Mouse (Mus musculus): Measurements from ENCODE around the gene Olfr1366. TPM values are rescaled to one million over a fixed set of nuclear protein-coding genes. Genes with fewer than 3 reads are reported as not detected.
A peak's percentile ranks its signal among the peaks of the same experiment; 100 is the strongest.
"Not testable (repeated sequence)": the region's sequence is repeated elsewhere in the genome, so short reads cannot be mapped to it uniquely, and the experiment has no call there.

Gene Olfr1366
- not detected for polyA plus RNA-seq (2017; shearing (Covaris generic))

GRCm38 (mm10) chr13:21542708-21543107 lies at the start of gene Olfr1366:
Gene Olfr1366 (minus strand): TSS chr13:21542808.
- ATAC-seq, result no peak

DNA sequence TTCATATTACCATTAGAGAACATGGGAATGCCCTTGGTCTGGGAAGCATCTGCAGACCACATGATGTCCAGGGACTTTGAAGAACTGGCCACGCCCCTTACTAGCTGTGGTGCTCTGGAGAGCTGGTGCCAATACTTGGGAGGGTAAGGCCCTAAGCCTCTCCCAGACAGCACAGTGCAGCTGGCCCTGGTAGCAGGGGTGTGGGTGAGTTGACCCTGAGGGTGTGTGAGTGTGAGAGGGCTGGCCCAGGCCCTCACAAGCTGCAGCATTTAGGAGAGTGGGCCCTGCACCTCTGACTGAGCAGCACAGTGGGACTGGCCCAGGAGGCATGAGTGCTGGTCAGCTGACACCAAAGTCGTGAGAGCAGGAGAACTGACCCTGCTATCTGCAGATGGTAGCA lies 49.0 kb upstream of the Olfr1366 start:
- no peak for ATAC-seq

- ATAC-seq, result no peak
These were observed 39.1 kb upstream of the Olfr1366 start, which contains the start of gene Olfr1364 for GRCm38 (mm10) chr13:21581659-21582058. Gene Olfr1364 (minus strand): TSS chr13:21581759.

- ATAC-seq, result no peak
These were observed 17.2 kb upstream of the Olfr1366 start, which contains the start of gene Olfr1535 for GRCm38 (mm10) chr13:21559793-21560192. Gene Olfr1535 (minus strand): TSS chr13:21559893.

- no peak for ATAC-seq
These were observed 8.0 kb upstream of the Olfr1366 start for GRCm38 (mm10) chr13:21550416-21551110.

DNA sequence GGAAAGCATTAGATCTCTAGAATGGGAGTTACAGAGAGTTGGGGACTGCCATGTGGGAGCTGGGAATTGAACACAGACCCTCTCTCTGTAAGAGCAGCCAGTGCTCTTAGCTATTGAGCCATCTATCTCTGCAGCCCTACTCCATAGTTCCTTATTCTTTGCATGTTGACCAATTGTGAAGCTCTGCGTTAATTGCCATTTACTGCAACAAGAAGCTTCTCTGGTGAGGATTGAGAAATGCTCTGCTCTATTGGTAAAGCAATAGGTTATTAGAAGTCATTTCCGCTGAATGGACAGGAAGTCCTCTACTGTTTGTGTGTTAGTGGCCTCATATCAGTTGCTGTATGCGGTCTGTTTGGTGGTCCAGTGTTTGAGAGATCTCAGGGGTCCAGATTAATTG lies 6.9 kb upstream of the Olfr1366 start:
- ATAC-seq, result no peak

GRCm38 (mm10) chr13:21530781-21531201 lies 11.8 kb downstream of the Olfr1366 start, which contains the start of gene Zkscan8:
Gene Zkscan8 (minus strand): TSS chr13:21531120.
- ATAC-seq, result peak; percentile 98

DNA sequence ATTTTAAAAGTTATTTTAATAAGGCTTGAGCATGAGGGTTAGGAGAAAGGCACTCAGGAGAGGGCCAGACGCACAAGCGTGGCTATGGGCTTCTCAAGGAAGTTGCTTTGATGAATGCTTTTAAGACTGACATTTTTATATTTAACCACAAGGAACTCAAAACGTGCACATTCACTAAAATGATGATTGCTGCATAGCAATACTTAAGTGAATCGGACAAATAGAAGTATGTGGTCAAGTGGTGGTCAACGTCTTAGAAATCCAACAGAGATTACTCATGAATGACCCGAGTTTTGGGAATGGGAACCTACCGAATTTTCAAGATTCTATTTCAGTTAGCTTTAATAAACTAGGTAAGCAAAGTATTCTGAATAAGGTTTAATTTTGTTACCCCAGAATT lies 12.5 kb downstream of the Olfr1366 start:
- no peak for ATAC-seq

- ATAC-seq, result peak; percentile 98
These were observed 36.4 kb downstream of the Olfr1366 start for GRCm38 (mm10) chr13:21506221-21506649.

DNA sequence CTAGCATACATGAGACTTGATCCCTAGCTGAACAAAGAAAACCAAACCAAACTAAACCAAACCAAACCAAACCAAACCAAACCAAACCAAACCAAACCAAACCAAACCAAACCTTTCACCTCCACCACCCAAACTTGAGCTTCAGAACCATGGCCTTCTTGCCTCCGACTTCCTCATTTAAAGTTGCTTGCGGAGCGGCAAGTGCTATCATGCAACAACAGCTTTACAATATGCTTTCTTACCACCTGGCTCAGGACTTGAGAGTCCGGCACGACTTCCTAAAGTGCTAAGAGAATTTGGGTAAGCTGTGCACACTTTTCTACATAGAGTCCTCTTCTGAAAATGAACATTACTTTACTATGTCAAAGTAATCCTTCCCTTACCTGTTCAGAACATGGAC lies 40.3 kb downstream of the Olfr1366 start:
- ATAC-seq, result no peak

DNA sequence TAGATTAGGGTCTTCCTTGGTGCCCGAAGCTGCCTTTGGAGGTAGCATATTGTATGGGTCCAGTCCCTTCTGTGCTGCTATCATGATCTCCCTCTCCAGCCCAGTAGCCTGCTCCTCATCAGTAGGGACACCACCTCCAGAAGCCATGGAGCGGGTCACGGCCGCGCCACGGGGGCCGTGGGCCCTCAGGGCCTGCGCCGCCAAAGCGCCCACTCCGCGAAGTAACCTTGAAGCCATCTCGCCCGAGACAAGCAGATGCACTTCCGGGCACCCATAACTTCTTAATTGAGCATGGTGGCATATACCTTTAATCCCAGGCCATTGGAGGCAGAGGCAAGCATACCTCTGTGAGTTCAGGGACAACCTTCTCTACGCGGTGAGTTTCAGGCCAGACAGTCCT lies 41.4 kb downstream of the Olfr1366 start, which contains the start of gene Gm11273:
TSS of gene Gm11273 (minus strand) at position 237 of the 400 bp plus-strand sequence.
- ATAC-seq, result not testable (repeated sequence)

- no peak for ATAC-seq
These were observed 47.5 kb downstream of the Olfr1366 start, which contains the start of gene AK157302 for GRCm38 (mm10) chr13:21495080-21495479. Gene AK157302 (plus strand): TSS chr13:21495223.

DNA sequence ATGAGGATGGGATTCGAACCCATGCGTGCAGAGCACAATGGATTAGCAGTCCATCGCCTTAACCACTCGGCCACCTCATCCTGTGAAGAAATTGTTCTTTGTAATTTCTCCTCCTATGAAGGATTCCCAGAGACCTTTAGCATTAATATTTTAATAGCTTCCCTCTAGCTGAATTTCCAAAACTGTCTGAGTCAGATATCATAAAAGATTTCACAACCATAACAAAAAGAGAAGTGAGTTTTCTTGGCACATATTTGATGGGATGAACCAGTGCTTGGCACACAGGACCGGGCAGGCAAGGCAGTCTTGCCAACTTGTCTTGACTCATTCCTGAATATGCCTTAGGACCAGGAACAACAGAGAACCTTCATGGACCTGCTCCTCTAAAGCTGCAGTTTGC lies 49.8 kb downstream of the Olfr1366 start:
- ATAC-seq, result no peak

GRCm38 (mm10) chr13:21486881-21487280 lies 55.7 kb downstream of the Olfr1366 start:
- no peak for ATAC-seq

Other genes starting within 250 kb of the Olfr1366 start
- gene Gpx6, start 230.7 kb downstream of the Olfr1366 start, polyA plus RNA-seq (2017; shearing (Covaris generic)), result not detected
- gene Olfr1367, start 195.9 kb downstream of the Olfr1366 start, polyA plus RNA-seq (2017; shearing (Covaris generic)), result not detected
- gene Zscan12, start 180.0 kb downstream of the Olfr1366 start, polyA plus RNA-seq (2017; shearing (Covaris generic)), result 1 to 10 TPM; 5.4 to 6.2 TPM
- 10 to 100 TPM; 24.1 to 34.5 TPM for gene Zkscan3, start 140.1 kb downstream of the Olfr1366 start, polyA plus RNA-seq (2017; shearing (Covaris generic))
- 1 to 10 TPM in 1 of 2 experiments, under 1 TPM in 1; 0.82 to 1.4 TPM for gene Pgbd1, start 101.8 kb downstream of the Olfr1366 start, polyA plus RNA-seq (2017; shearing (Covaris generic))
- 10 to 100 TPM; 52.6 to 54.9 TPM for gene Zscan26, start 89.1 kb downstream of the Olfr1366 start, polyA plus RNA-seq (2017; shearing (Covaris generic))
- gene Nkapl, start 74.3 kb downstream of the Olfr1366 start, polyA plus RNA-seq (2017; shearing (Covaris generic)), result not detected
- not detected for gene Zkscan4, start 63.9 kb downstream of the Olfr1366 start, polyA plus RNA-seq (2017; shearing (Covaris generic))
- gene Gm10065, start 63.4 kb downstream of the Olfr1366 start, polyA plus RNA-seq (2017; shearing (Covaris generic)), result not detected
- under 1 TPM in 1 of 2 experiments, not detected in 1; 0.50 TPM for gene AK157302, start 47.6 kb downstream of the Olfr1366 start, polyA plus RNA-seq (2017; shearing (Covaris generic))
- 10 to 100 TPM in 1 of 2 experiments, 1 to 10 TPM in 1; 2.5 to 45.3 TPM for gene Gm11273, start 41.4 kb downstream of the Olfr1366 start, polyA plus RNA-seq (2017; shearing (Covaris generic))
- gene Zkscan8, start 11.7 kb downstream of the Olfr1366 start, polyA plus RNA-seq (2017; shearing (Covaris generic)), result 10 to 100 TPM in 1 of 2 experiments, 1 to 10 TPM in 1; 5.0 to 10.1 TPM
- gene Olfr1535, start 17.1 kb upstream of the Olfr1366 start, polyA plus RNA-seq (2017; shearing (Covaris generic)), result under 1 TPM in 1 of 2 experiments, not detected in 1; 0.40 TPM
- gene Olfr1364, start 39.0 kb upstream of the Olfr1366 start, polyA plus RNA-seq (2017; shearing (Covaris generic)), result not detected
- not detected for gene Olfr1362, start 71.2 kb upstream of the Olfr1366 start, polyA plus RNA-seq (2017; shearing (Covaris generic))
- not detected for gene Olfr11, start 99.7 kb upstream of the Olfr1366 start, polyA plus RNA-seq (2017; shearing (Covaris generic))
- not detected for gene Olfr1361, start 120.6 kb upstream of the Olfr1366 start, polyA plus RNA-seq (2017; shearing (Covaris generic))
- gene Olfr1360, start 134.6 kb upstream of the Olfr1366 start, polyA plus RNA-seq (2017; shearing (Covaris generic)), result not detected
- not detected for gene Olfr1359, start 155.3 kb upstream of the Olfr1366 start, polyA plus RNA-seq (2017; shearing (Covaris generic))
- gene Hist1h2bl, start 173.3 kb upstream of the Olfr1366 start, polyA plus RNA-seq (2017; shearing (Covaris generic)), result 1 to 10 TPM in 1 of 2 experiments, not detected in 1; 1.2 TPM
- 1 to 10 TPM in 1 of 2 experiments, not detected in 1; 5.1 TPM for gene Hist1h2ai, start 173.6 kb upstream of the Olfr1366 start, polyA plus RNA-seq (2017; shearing (Covaris generic))
- gene Hist1h3h, start 174.9 kb upstream of the Olfr1366 start, polyA plus RNA-seq (2017; shearing (Covaris generic)), result 1 to 10 TPM in 1 of 2 experiments, not detected in 1; 6.0 TPM
- 1 to 10 TPM; 2.4 to 2.8 TPM for gene Hist1h2bm, start 179.2 kb upstream of the Olfr1366 start, polyA plus RNA-seq (2017; shearing (Covaris generic))
- gene Hist1h4j, start 192.3 kb upstream of the Olfr1366 start, polyA plus RNA-seq (2017; shearing (Covaris generic)), result under 1 TPM in 1 of 2 experiments, not detected in 1; 0.61 TPM
- 1 to 10 TPM; 4.8 to 6.3 TPM for gene Hist1h4k, start 207.7 kb upstream of the Olfr1366 start, polyA plus RNA-seq (2017; shearing (Covaris generic))
- gene Hist1h2ak, start 211.0 kb upstream of the Olfr1366 start, polyA plus RNA-seq (2017; shearing (Covaris generic)), result 1 to 10 TPM; 2.5 to 3.5 TPM
- 1 to 10 TPM; 3.3 to 5.0 TPM for gene Hist1h2bn, start 211.3 kb upstream of the Olfr1366 start, polyA plus RNA-seq (2017; shearing (Covaris generic))
- gene Hist1h1b, start 237.8 kb upstream of the Olfr1366 start, polyA plus RNA-seq (2017; shearing (Covaris generic)), result 10 to 100 TPM; 28.3 to 35.3 TPM
- 1 to 10 TPM in 1 of 2 experiments, not detected in 1; 3.8 TPM for gene Hist1h3i, start 240.6 kb upstream of the Olfr1366 start, polyA plus RNA-seq (2017; shearing (Covaris generic))
- gene Hist1h2an, start 244.4 kb upstream of the Olfr1366 start, polyA plus RNA-seq (2017; shearing (Covaris generic)), result 10 to 100 TPM in 1 of 2 experiments, 1 to 10 TPM in 1; 2.0 to 11.5 TPM
- not detected for gene Hist1h2bp, start 244.7 kb upstream of the Olfr1366 start, polyA plus RNA-seq (2017; shearing (Covaris generic))